Mouse (Mus musculus): ENCODE results near the gene Atrip. TPM values are rescaled to one million over a fixed set of nuclear protein-coding genes. Genes with fewer than 3 reads are reported as not detected.

Atrip gene
- polyA plus RNA-seq, 1 experiment from 2014 or later: 30.8 TPM

- peak overlapping the region; percentile 99 for H3K27ac ChIP-seq (replicated peaks)
- H3K4me1 ChIP-seq: peaks cover 64% of the 10 kb centered on the region
- 42% methylated on average over 5 of the region's 5 CpGs for WGBS
- H3K9ac ChIP-seq: no peak overlapping the region
- 0 out of 2 replicates have a peak, but pooled peaks have one; percentile 12 for ATAC-seq (ENCODE audit: insufficient number of reproducible peaks, low FRiP score, low TSS enrichment, low read depth)
- H3K4me3 ChIP-seq (replicated peaks): peak overlapping the region; percentile 76
- H3K27me3 ChIP-seq: no peaks in the 10 kb centered on the region
- peak overlapping the region; percentile 84 for H3K4me2 ChIP-seq (replicated peaks)
- no peaks in the 10 kb centered on the region for H3K9me3 ChIP-seq (replicated peaks)
- H3K36me3 ChIP-seq: peaks cover 14% of the 10 kb centered on the region; the same call in 1 of the 2 replicates
Measured at GRCm38 (mm10) chr9:109097831-109098230, 23.9 kb upstream of the Atrip start.

DNA sequence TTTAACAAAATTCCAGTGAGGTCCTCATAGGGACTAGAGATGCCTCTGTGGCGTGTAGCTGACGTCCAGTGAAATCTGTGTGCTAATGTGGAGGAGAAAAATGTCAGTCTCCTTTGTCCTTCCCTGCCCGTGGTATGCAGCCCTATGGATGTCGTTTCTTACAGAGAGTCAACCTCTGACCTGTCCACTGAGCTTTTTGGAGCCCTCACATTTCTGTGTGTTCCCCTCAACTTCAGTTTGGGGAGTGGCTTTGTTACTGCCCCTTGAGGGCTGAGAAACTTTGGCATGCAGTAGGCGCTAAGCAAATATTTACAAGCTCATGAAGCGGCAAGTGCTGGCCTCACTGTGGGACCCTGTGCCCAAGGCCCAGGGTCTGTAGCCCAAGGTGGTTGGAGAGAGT, 23.4 kb upstream of the Atrip start:
- peaks cover 12% of the 10 kb centered on the region; the same call in 1 of the 2 replicates for H3K36me3 ChIP-seq
- no peak overlapping the region for H3K9ac ChIP-seq
- peak overlapping the region; percentile 99 for H3K27ac ChIP-seq (replicated peaks)
- H3K9me3 ChIP-seq (replicated peaks): no peaks in the 10 kb centered on the region
- peak overlapping the region; percentile 84 for H3K4me2 ChIP-seq (replicated peaks)
- 27% methylated on average over 6 of the region's 6 CpGs for WGBS
- H3K4me3 ChIP-seq (replicated peaks): peak overlapping the region; percentile 76
- H3K27me3 ChIP-seq: no peaks in the 10 kb centered on the region
- peaks cover 61% of the 10 kb centered on the region for H3K4me1 ChIP-seq
- no peak for ATAC-seq (ENCODE audit: insufficient number of reproducible peaks, low FRiP score, low TSS enrichment, low read depth)

GRCm38 (mm10) chr9:109096856-109097255, 22.9 kb upstream of the Atrip start:
- ATAC-seq (ENCODE audit: insufficient number of reproducible peaks, low FRiP score, low TSS enrichment, low read depth): no peak
- H3K4me3 ChIP-seq (replicated peaks): peak overlapping the region; percentile 76
- peaks cover 61% of the 10 kb centered on the region for H3K4me1 ChIP-seq
- no peaks in the 10 kb centered on the region for H3K9me3 ChIP-seq (replicated peaks)
- peak overlapping the region; percentile 99 for H3K27ac ChIP-seq (replicated peaks)
- H3K27me3 ChIP-seq: no peaks in the 10 kb centered on the region
- WGBS: 16% methylated on average over 6 of the region's 6 CpGs
- peak overlapping the region; percentile 82; the same call in 1 of the 2 replicates for H3K9ac ChIP-seq
- H3K36me3 ChIP-seq: peaks cover 12% of the 10 kb centered on the region; the same call in 1 of the 2 replicates
- peak overlapping the region; percentile 84 for H3K4me2 ChIP-seq (replicated peaks)

DNA sequence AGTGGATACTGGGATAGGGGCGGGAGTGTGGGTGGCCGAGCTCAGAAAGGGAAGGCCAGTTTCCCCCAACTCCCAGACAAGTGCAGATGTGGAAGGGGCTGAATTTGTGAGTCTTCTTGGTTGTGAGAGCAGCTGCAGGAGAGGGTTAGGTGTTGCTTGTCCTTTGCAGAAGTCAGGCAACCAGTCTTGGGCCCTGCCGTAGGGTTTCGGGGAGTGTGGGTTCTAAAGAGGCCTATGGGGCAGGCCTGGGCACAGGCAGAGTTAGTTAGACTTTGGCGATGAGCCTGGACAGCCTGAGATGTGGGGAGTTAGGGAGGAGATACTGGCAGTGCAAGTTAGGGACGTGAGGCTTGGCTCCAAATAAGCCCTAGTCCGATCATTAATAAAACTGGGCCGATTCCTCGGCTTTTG, 22.3 kb upstream of the Atrip start:
- peaks cover 65% of the 10 kb centered on the region for H3K4me1 ChIP-seq

GRCm38 (mm10) chr9:109095137-109095982, 21.4 kb upstream of the Atrip start, which contains the start of gene Plxnb1:
Gene Plxnb1 (plus strand): TSS chr9:109095389.
- peaks cover 66% of the 10 kb centered on the region for H3K4me1 ChIP-seq
- no peaks in the 10 kb centered on the region for H3K9me3 ChIP-seq (replicated peaks)
- peaks cover 18% of the 10 kb centered on the region; the same call in 1 of the 2 replicates for H3K36me3 ChIP-seq
- peak within 1 kb of the TSS; percentile 82 for H3K9ac ChIP-seq
- no peaks in the 10 kb centered on the region for H3K27me3 ChIP-seq
- WGBS: under 1% methylated on average over 87 of the region's 102 CpGs
- peak within 1 kb of the TSS; percentile 99 for H3K27ac ChIP-seq (replicated peaks)
- peak; percentile 64 for ATAC-seq (ENCODE audit: insufficient number of reproducible peaks, low FRiP score, low TSS enrichment, low read depth)
- H3K4me3 ChIP-seq (replicated peaks): peak within 1 kb of the TSS; percentile 76
- peak within 1 kb of the TSS; percentile 84 for H3K4me2 ChIP-seq (replicated peaks)

More for the DNA sequence above, 22.3 kb upstream of the Atrip start:
- ATAC-seq (ENCODE audit: insufficient number of reproducible peaks, low FRiP score, low TSS enrichment, low read depth): no peak
- peak overlapping the region; percentile 99 for H3K27ac ChIP-seq (replicated peaks)
- H3K9ac ChIP-seq: peak overlapping the region; percentile 82
- H3K4me3 ChIP-seq (replicated peaks): peak overlapping the region; percentile 76
- peaks cover 18% of the 10 kb centered on the region; the same call in 1 of the 2 replicates for H3K36me3 ChIP-seq
- no peaks in the 10 kb centered on the region for H3K27me3 ChIP-seq
- H3K9me3 ChIP-seq (replicated peaks): no peaks in the 10 kb centered on the region
- 15% methylated on average over 9 of the region's 9 CpGs for WGBS
- H3K4me2 ChIP-seq (replicated peaks): peak overlapping the region; percentile 84

DNA sequence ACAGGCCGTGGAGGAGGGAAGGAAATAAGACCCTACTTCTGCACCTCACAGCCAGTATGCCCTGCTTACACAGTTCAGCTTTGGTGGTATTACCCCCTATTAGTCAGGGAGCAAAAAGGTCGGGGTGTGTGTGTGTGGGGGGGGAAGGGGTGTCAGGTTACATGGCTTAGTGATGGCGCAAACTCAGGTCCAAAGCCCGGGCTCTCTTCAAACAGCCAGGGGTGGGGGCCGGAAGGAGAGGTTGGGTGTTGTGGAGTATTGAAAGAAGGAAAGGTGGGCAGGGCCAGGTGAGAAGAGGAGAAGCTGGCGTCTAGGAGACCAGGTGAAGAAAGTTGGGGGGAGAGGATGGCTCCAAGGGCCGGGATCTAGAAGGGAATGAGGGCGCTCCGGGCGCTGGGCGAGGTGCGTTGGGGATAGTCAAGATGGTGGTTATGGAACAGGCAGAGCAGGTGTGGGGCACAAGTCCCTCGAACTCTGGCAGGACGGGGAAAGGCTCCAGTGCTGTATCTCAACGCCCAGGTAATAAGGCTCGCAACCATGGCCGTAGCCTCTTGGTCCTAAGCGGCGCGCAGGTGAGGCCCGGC, 20.7 kb upstream of the Atrip start:
- Histone ChIP-seq H3K36me3 (0 out of 2 replicates have a peak, but pooled peaks cover 13% of the 10 kb centered on the region), H3K9ac (peak overlapping the region; percentile 82), H3K27me3 (no peaks in the 10 kb centered on the region), H3K27ac (replicated peaks) (peak overlapping the region; percentile 99), H3K9me3 (replicated peaks) (no peaks in the 10 kb centered on the region), H3K4me1 (peaks cover 65% of the 10 kb centered on the region), H3K4me3 (replicated peaks) (peak overlapping the region; percentile 76), H3K4me2 (replicated peaks) (peak overlapping the region; percentile 84)
- no peak for ATAC-seq (ENCODE audit: insufficient number of reproducible peaks, low FRiP score, low TSS enrichment, low read depth)
- WGBS: 1% methylated on average over 21 of the region's 21 CpGs

- no peaks in the 10 kb centered on the region for H3K9me3 ChIP-seq (replicated peaks)
- 19% methylated on average over 11 of the region's 11 CpGs for WGBS
- H3K4me2 ChIP-seq (replicated peaks): peak overlapping the region; percentile 84
- H3K36me3 ChIP-seq: 0 out of 2 replicates have a peak, but pooled peaks cover 15% of the 10 kb centered on the region
- H3K27ac ChIP-seq (replicated peaks): peak overlapping the region; percentile 99
- no peaks in the 10 kb centered on the region for H3K27me3 ChIP-seq
- no peak overlapping the region for H3K9ac ChIP-seq
- peaks cover 59% of the 10 kb centered on the region for H3K4me1 ChIP-seq
- ATAC-seq (ENCODE audit: insufficient number of reproducible peaks, low FRiP score, low TSS enrichment, low read depth): no peak
- peak overlapping the region; percentile 76 for H3K4me3 ChIP-seq (replicated peaks)
Measured at GRCm38 (mm10) chr9:109093786-109094552, 20.0 kb upstream of the Atrip start.

DNA sequence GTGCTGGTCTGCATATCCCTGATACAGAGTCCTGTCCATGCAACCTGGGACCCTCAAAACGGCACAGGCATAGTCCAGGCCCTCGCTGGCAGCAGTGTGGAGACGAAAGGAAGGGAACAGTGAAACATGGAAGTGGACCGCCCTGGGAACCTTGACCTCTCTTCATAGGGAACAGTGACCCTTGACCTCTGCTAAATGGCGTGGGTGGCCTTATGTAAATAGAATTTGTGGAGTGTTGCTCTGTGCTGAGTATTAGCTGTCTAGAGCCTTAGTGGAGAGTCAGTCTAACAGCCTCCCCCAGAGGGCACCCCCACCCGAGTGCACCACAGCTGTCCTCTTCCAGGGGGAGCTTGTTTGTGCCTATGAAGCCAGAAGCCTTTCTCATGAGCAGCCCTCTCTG, 18.9 kb upstream of the Atrip start:
- ATAC-seq (ENCODE audit: insufficient number of reproducible peaks, low FRiP score, low TSS enrichment, low read depth): no peak
- Histone ChIP-seq H3K4me1 (peaks cover 53% of the 10 kb centered on the region), H3K27me3 (no peaks in the 10 kb centered on the region), H3K4me3 (replicated peaks) (no peak overlapping the region), H3K36me3 (0 out of 2 replicates have a peak, but pooled peaks cover 18% of the 10 kb centered on the region), H3K9me3 (replicated peaks) (no peaks in the 10 kb centered on the region), H3K9ac (no peak overlapping the region), H3K27ac (replicated peaks) (peak overlapping the region; percentile 48; the same call in 1 of the 2 replicates), H3K4me2 (replicated peaks) (no peak overlapping the region)
- WGBS: 39% methylated on average over 6 of the region's 6 CpGs

DNA sequence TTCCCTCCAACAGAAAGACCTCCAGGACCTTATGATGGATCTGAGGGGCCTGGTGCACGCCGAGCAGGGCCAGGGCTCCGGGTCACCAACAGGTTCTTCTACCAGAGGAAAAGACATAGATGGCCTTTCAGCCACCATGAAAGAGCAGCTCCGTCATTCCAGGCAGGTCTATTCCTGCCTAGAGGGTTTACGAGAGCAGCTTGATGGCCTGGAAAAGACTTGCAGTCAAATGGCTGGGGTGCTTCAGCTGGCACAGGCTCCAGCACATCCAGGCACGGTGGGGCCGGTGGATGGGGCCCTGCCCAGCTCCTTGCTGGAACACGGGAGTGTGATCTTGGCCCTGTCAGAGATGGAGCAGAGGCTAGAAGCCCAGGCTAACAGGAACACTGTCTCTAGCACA, 17.9 kb upstream of the Atrip start:
- Histone ChIP-seq H3K27me3 (no peaks in the 10 kb centered on the region), H3K9ac (no peak overlapping the region), H3K9me3 (replicated peaks) (no peaks in the 10 kb centered on the region), H3K36me3 (0 out of 2 replicates have a peak, but pooled peaks cover 18% of the 10 kb centered on the region), H3K27ac (replicated peaks) (peak overlapping the region; percentile 12; the same call in 1 of the 2 replicates), H3K4me3 (replicated peaks) (no peak overlapping the region), H3K4me2 (replicated peaks) (0 out of 2 replicates have a peak overlapping the region, but pooled peaks have one; percentile 19), H3K4me1 (peaks cover 43% of the 10 kb centered on the region)
- WGBS: 73% methylated on average over 8 of the region's 8 CpGs
- no peak for ATAC-seq (ENCODE audit: insufficient number of reproducible peaks, low FRiP score, low TSS enrichment, low read depth)

- H3K4me3 ChIP-seq (replicated peaks): no peak overlapping the region
- 0 out of 2 replicates have a peak overlapping the region, but pooled peaks have one; percentile 2 for H3K4me2 ChIP-seq (replicated peaks)
- H3K36me3 ChIP-seq: 0 out of 2 replicates have a peak, but pooled peaks cover 18% of the 10 kb centered on the region
- H3K27ac ChIP-seq (replicated peaks): peak overlapping the region; percentile 63; the same call in 1 of the 2 replicates
- H3K9ac ChIP-seq: no peak overlapping the region
- no peaks in the 10 kb centered on the region for H3K27me3 ChIP-seq
- no peak for ATAC-seq (ENCODE audit: insufficient number of reproducible peaks, low FRiP score, low TSS enrichment, low read depth)
- peaks cover 34% of the 10 kb centered on the region for H3K4me1 ChIP-seq
- 64% methylated on average over 15 of the region's 15 CpGs for WGBS
- H3K9me3 ChIP-seq (replicated peaks): no peaks in the 10 kb centered on the region
Measured at GRCm38 (mm10) chr9:109090446-109090845, 16.5 kb upstream of the Atrip start.

Measured in embryonic facial prominence, embryonic 15.5 days (tissue).